Mouse (Mus musculus) adrenal gland, postnatal 10 days (tissue): Measurements from ENCODE around the gene Zfp64. TPM values are rescaled to one million over a fixed set of nuclear protein-coding genes. Genes with fewer than 3 reads are reported as not detected.
A peak's percentile ranks its signal among the peaks of the same experiment; 100 is the strongest.

Experiments
- DNase-seq: peaks from one replicate; pipeline ENCODE4 v3.0.0; 2021; ENCODE audit warnings: mixed read lengths
- total RNA-seq, 2 experiments: library from RNA; stranded (reverse); gene quantifications; 2 replicates each; pipeline ENCODE4 v1.2.3; 2021

Zfp64 gene
- total RNA-seq, 2 experiments from 2014 or later: 15.7 to 19.7 TPM

- no peak for DNase-seq
Measured at GRCm38 (mm10) chr2:168948506-168948905, 6.9 kb downstream of the Zfp64 start.

- DNase-seq: no peak
Measured at GRCm38 (mm10) chr2:168947663-168948062, 7.7 kb downstream of the Zfp64 start.

DNA sequence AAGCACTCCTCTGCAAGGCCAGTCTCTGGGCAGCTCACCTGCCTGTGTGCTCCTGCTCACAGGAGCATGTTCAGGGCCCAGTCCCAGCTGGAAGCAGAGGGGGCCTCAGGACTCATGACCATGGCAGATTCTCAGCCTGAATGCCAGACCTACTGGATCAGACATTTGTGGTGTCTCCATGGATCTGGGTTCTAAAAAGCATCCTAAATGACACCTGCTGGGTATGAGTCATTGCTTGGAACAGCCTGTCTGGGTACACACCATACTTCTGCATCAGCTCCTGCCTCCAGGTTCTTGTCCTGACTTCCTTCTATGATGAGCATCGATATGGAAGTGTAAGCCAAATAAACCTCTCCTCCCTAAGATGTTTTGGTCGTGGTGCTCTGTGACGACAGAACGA is 11.4 kb downstream of the Zfp64 start:
- no peak for DNase-seq

GRCm38 (mm10) chr2:168939941-168940340 is 15.4 kb downstream of the Zfp64 start:
- no peak for DNase-seq

- DNase-seq: no peak
Measured at GRCm38 (mm10) chr2:168939261-168939933, 16.0 kb downstream of the Zfp64 start.

DNA sequence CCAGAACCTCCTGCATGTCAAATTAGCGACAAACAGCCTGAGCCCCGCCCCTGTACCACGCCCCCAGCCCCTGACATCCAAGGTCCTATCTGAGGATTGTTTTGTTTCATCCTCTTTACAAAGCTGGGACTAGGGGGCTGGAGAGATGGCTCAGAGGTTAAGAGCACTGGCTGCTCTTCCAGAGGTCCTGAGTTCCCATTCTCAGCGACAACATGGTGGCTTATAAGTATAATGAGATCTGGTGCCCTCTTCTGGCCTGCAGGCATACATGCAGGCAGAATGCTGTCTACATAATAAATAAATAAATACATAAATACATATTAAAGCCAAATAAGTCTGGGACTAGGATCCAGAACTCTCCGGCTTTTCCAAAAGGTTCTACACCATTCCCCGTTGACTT is 18.5 kb downstream of the Zfp64 start:
- no peak for DNase-seq

DNA sequence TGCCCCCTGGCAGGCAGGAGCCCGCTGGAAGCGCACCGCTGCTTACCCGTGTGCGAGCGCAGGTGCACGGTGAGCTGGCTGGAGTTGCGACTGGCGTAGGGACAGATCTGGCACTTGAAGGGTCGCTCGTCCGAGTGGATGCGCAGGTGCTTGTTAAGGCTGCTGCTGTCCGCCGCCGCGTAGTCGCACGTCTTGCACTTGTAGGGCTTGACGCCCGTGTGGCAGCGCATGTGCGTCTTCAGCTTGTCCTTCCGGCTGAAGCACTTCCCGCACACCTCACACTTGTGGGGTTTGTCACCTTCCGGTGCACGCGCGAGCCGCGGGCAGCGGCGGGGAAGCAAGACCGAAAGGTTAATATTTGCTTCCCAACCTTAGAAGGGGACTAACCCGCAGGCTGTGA is 20.2 kb downstream of the Zfp64 start:
- no peak for DNase-seq

- DNase-seq: no peak
Measured at GRCm38 (mm10) chr2:168931686-168932085, 23.7 kb downstream of the Zfp64 start.

- peak; percentile 81 for DNase-seq
Measured at GRCm38 (mm10) chr2:168929691-168930090, 25.7 kb downstream of the Zfp64 start.

- no peak for DNase-seq
Measured at GRCm38 (mm10) chr2:168927401-168927800, 28.0 kb downstream of the Zfp64 start.

- DNase-seq: no peak
Measured at GRCm38 (mm10) chr2:168926257-168926810, 29.1 kb downstream of the Zfp64 start.

- peak; percentile 48 for DNase-seq
Measured at GRCm38 (mm10) chr2:168923706-168924105, 31.7 kb downstream of the Zfp64 start.

- no peak for DNase-seq
Measured at GRCm38 (mm10) chr2:168922466-168922865, 32.9 kb downstream of the Zfp64 start.

- DNase-seq: no peak
Measured at GRCm38 (mm10) chr2:168920007-168920406, 35.4 kb downstream of the Zfp64 start.

GRCm38 (mm10) chr2:168912901-168913721 is 42.3 kb downstream of the Zfp64 start:
- DNase-seq: no peak

DNA sequence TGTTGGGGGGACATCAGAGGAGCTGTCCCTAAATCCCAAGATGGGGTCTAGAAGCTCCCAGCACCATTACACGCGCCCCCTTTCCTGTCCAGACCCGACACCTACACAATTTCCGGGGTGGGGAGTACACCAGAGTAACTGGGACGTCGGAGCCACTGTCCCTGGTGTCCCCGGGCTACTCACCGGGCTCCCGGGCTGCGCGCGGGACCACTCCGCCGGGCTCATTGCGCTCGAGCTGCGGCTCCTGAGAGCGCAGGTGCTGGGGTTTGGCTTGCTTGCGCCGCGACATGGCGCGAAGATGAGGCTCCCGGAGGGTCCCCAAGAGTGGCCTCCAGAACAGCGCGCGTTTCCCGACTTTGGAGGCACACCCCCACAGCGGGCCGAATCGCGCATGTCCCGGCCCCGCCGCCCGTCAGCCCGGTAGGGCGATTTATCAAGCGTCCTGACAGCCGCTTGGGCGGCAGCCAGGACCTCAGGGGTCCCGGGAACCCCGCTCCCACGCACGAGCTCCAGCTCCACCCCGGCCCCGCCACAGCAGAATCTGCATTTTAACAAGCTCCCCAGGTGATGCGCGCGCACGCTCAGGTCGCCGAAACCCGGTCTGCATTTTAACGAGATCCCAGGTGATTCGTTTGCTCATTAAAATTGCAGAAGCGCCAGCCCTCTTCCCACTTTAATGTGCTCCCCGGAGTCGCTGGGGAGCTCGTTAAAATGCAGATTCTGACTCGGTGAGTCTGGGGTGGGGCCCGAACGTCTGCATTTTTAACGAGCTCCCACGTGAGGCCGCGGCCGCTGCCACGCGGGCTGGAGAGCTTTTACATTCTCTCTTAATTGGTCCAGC is 43.1 kb downstream of the Zfp64 start:
- DNase-seq: peak; percentile 18

- DNase-seq: no peak
Measured at GRCm38 (mm10) chr2:168911527-168911926, 43.9 kb downstream of the Zfp64 start.

DNA sequence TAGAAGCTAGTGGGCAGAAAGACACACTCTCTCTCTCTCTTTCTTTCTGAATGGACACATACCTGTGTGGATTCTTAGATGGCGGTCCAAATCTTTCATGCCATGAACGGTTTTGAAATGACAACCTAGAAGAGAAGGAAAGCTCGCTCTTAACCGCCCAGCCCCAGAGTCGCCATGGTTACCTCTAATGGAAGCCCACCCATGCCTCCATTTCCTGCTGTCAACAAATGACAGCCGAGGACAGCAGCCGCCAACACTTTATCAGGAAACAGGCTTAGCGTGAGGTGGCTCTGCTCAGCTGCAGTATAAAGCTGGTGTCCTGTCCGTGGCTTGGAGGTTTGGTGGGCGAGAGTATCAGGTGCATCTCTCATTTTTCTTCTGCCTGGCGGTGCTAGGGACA is 49.4 kb downstream of the Zfp64 start:
- DNase-seq: no peak

GRCm38 (mm10) chr2:168904846-168905245 is 50.5 kb downstream of the Zfp64 start:
- no peak for DNase-seq

GRCm38 (mm10) chr2:168904188-168904587 is 51.2 kb downstream of the Zfp64 start:
- DNase-seq: peak; percentile 59

DNA sequence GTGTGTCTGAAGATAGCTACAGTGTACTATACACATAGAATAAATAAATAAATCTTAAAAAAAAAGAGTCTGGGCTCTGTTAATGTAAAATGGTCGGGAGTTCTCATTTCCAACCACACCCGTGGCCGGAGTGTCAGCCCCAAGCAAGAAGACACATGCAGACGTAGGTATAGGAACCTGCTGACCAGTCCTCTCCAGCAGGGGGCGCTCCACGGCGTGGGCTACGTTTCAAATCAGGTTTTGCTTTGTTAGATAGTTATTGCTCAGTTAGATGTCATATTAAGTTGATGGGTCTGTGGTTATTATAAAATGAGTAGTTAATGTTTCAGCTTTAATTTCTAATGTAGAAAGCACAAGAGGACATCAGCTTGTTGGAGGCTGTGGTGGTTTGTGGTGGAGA is 52.8 kb downstream of the Zfp64 start:
- DNase-seq: peak; percentile 65

DNA sequence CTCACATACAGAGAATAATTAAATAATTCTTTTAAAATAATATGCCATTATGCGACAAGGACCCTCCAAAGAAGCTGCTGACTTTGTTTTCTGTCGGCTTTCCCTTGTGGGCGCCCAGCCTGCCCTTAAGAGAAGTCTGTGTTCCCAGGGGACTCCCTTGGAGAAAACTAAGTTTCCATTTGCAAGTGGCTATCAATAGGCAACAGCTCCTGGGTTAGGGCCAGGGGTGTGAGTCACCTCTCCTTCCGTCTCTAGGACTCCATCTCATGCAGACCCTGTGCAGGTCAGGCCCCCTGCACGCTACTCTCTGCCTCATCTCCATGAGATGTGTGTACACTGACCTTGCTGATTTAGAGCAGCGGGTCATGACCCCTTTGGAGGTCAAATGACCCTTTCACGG is 57.5 kb downstream of the Zfp64 start:
- DNase-seq: peak; percentile 15
